Mouse (Mus musculus) midbrain, embryonic 10.5 days (tissue): ENCODE measurements around the gene Spint1. TPM values are rescaled to one million over a fixed set of nuclear protein-coding genes. Genes with fewer than 3 reads are reported as not detected.
A peak's percentile ranks its signal among the peaks of the same experiment; 100 is the strongest.

Experiments
- DNase-seq: peaks from one replicate; pipeline ENCODE4 v3.0.0-alpha.2; 2017; ENCODE audit warnings: low spot score
- H3K27ac ChIP-seq: fragments of 300-500 bp; sonication (generic); replicated peaks from 2 replicates; pipeline ENCODE4 v1.5.1; 2016; ENCODE audit warnings: mild to moderate bottlenecking
- H3K27me3 ChIP-seq: fragments of 300-500 bp; sonication (generic); 2 replicates; pipeline ENCODE4 v1.6.1; 2016; ENCODE audit warnings: low read depth, mild to moderate bottlenecking; ENCODE audit not compliant: poor library complexity, severe bottlenecking
- H3K36me3 ChIP-seq: fragments of 300-500 bp; sonication (generic); 2 replicates; pipeline ENCODE4 v1.6.1; 2016; ENCODE audit warnings: mild to moderate bottlenecking, moderate library complexity
- H3K4me1 ChIP-seq: fragments of 300-500 bp; sonication (generic); 2 replicates; pipeline ENCODE4 v1.6.1; 2016
- H3K4me3 ChIP-seq: fragments of 300-500 bp; sonication (generic); 2 replicates; pipeline ENCODE4 v1.5.1; 2016; ENCODE audit warnings: mild to moderate bottlenecking, moderate library complexity
- H3K9me3 ChIP-seq: fragments of 300-500 bp; sonication (generic); replicated peaks from 2 replicates; pipeline ENCODE4 v1.6.1; 2016; ENCODE audit warnings: mild to moderate bottlenecking
- WGBS: fragments of 180-500 bp; shearing (Covaris S2); methylation state at CpG from one replicate; pipeline ENCODE4 v1.1.7; 2016; 5-methylcytosine and 5-hydroxymethylcytosine counted together
- polyA plus RNA-seq: library from polyadenylated mRNA; unstranded; fragments of >200 nt; fragmentation: Nextera tagmentation; extraction: Ambion mirVana; gene quantifications from 2 replicates; pipeline ENCODE4 v1.2.1, GENCODE M21; 2016

Spint1 gene
- polyA plus RNA-seq, 1 experiment from 2014 or later = 2.4 TPM

- Histone ChIP-seq H3K4me1 (peaks cover 31% of the 10 kb centered on the region), H3K36me3 (peaks cover 33% of the 10 kb centered on the region), H3K4me3 (peak within 1 kb of the TSS; percentile 80), H3K27me3 (no peaks in the 10 kb centered on the region), H3K27ac (peak within 1 kb of the TSS; percentile 92), H3K9me3 (no peaks in the 10 kb centered on the region)
- peak; percentile 97 for DNase-seq
- WGBS = under 1% methylated on average over 51 of the region's 51 CpGs
Observed at GRCm38 (mm10) chr2:119208344-119209175, 28.6 kb upstream of the Spint1 start, which contains the start of the genes Zfyve19 and Dnajc17. Zfyve19 (plus strand) TSS chr2:119208617. Dnajc17 (minus strand) TSS chr2:119208795.

DNA sequence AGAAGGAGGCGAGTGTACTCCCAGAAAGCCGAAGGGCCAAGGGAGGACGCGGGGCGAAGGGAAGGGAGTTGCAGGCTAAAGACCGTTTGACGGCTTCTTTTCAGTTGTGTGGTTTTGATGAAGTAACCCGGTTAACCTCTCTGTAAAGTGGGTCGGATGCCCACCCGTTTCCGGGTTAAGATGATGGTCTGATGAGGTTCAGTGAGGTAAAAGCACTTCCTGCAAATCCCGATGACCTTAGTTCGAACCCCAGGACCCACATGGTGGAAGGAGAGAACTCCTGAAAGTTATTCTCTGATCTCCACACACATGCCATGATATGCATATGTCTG is 28.0 kb upstream of the Spint1 start:
- H3K4me3 ChIP-seq = peak overlapping the region; percentile 80
- no peak for DNase-seq
- peak overlapping the region; percentile 92 for H3K27ac ChIP-seq
- H3K36me3 ChIP-seq = peaks cover 38% of the 10 kb centered on the region
- no peaks in the 10 kb centered on the region for H3K9me3 ChIP-seq
- peaks cover 31% of the 10 kb centered on the region for H3K4me1 ChIP-seq
- no peaks in the 10 kb centered on the region for H3K27me3 ChIP-seq
- WGBS = 2% methylated on average over 13 of the region's 13 CpGs

GRCm38 (mm10) chr2:119229775-119230704 is 7.1 kb upstream of the Spint1 start, which contains the start of gene Ppp1r14d:
Ppp1r14d (minus strand) TSS chr2:119229906.
- Histone ChIP-seq H3K4me3 (no peak within 1 kb of the TSS), H3K27ac (no peak within 1 kb of the TSS), H3K4me1 (peaks cover 3% of the 10 kb centered on the region; the same call in 1 of the 2 replicates), H3K36me3 (no peaks in the 10 kb centered on the region), H3K27me3 (peaks cover 15% of the 10 kb centered on the region), H3K9me3 (no peaks in the 10 kb centered on the region)
- no peak for DNase-seq
- 83% methylated on average over 6 of the region's 6 CpGs for WGBS

GRCm38 (mm10) chr2:119236682-119237209 is 416 bp upstream of the Spint1 start:
- no peaks in the 10 kb centered on the region for H3K36me3 ChIP-seq
- no peaks in the 10 kb centered on the region for H3K9me3 ChIP-seq
- H3K27ac ChIP-seq = 0 out of 2 replicates have a peak overlapping the region, but pooled peaks have one; percentile 42
- 5% methylated on average over 25 of the region's 25 CpGs for WGBS
- peaks cover 15% of the 10 kb centered on the region for H3K4me1 ChIP-seq
- H3K27me3 ChIP-seq = peaks cover 77% of the 10 kb centered on the region
- H3K4me3 ChIP-seq = peak overlapping the region; percentile 57
- DNase-seq = no peak

- no peak overlapping the region; the same call in 1 of the 2 replicates for H3K27ac ChIP-seq
- peaks cover 77% of the 10 kb centered on the region for H3K27me3 ChIP-seq
- H3K4me1 ChIP-seq = peaks cover 15% of the 10 kb centered on the region
- DNase-seq = peak; percentile 41
- no peaks in the 10 kb centered on the region for H3K9me3 ChIP-seq
- WGBS = 1% methylated on average over 31 of the region's 31 CpGs
- H3K36me3 ChIP-seq = no peaks in the 10 kb centered on the region
- H3K4me3 ChIP-seq = peak overlapping the region; percentile 57
Observed at GRCm38 (mm10) chr2:119237871-119238220, 684 bp downstream of the Spint1 start.

GRCm38 (mm10) chr2:119238671-119239070 is 1.5 kb downstream of the Spint1 start:
- H3K27ac ChIP-seq = no peak overlapping the region
- no peaks in the 10 kb centered on the region for H3K36me3 ChIP-seq
- peaks cover 75% of the 10 kb centered on the region for H3K27me3 ChIP-seq
- WGBS = 72% methylated on average over 2 of the region's 2 CpGs
- H3K4me3 ChIP-seq = no peak overlapping the region
- H3K4me1 ChIP-seq = peaks cover 15% of the 10 kb centered on the region
- H3K9me3 ChIP-seq = no peaks in the 10 kb centered on the region
- no peak for DNase-seq

DNA sequence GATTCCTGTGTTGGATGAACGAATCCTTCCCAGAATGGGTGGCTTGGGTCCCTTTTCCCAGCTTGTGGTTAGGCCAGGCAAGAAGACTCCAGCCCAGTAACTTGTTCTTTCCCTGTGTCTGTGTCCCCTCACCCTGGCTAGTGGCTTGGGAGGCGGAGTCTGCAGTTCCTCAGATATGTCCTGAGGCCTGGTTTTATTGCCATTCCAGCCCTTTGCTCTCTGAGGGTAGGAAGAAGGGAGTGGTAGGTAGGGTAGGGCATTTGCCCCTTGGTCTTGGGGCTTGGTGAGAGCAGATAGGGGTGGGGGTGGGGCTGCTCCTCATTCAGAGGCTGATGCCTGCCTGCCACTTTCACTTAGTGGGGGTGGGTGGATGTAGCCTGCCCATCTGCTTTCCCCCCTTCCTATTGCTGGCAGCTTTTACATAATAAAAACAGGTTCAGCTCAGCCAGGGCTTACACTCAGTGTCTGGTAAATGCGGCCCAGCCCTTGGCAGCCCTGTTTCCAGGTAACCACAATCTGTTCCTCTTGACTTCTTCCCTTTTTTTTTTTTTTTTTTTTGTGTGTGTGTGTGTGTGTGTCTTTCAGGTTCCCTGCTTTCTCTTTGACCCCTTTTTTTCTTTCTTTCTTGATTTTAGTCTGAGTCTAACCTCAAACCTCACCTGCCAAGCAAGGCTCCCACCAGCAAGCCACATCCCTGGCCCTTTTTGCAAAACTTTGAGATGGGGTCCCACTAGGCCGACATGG is 3.1 kb downstream of the Spint1 start:
- H3K27me3 ChIP-seq = peaks cover 60% of the 10 kb centered on the region
- no peak overlapping the region for H3K4me3 ChIP-seq
- no peak overlapping the region for H3K27ac ChIP-seq
- 67% methylated on average over 4 of the region's 4 CpGs for WGBS
- DNase-seq = no peak
- no peaks in the 10 kb centered on the region for H3K9me3 ChIP-seq
- H3K36me3 ChIP-seq = no peaks in the 10 kb centered on the region
- peaks cover 15% of the 10 kb centered on the region for H3K4me1 ChIP-seq

GRCm38 (mm10) chr2:119240819-119241186 is 3.6 kb downstream of the Spint1 start:
- DNase-seq = no peak
- Histone ChIP-seq H3K9me3 (no peaks in the 10 kb centered on the region), H3K27ac (no peak overlapping the region), H3K27me3 (peaks cover 54% of the 10 kb centered on the region), H3K36me3 (no peaks in the 10 kb centered on the region), H3K4me3 (no peak overlapping the region), H3K4me1 (peaks cover 15% of the 10 kb centered on the region)
- 87% methylated on average over 4 of the region's 4 CpGs for WGBS

GRCm38 (mm10) chr2:119242548-119242947 is 5.4 kb downstream of the Spint1 start:
- H3K27ac ChIP-seq = no peak overlapping the region
- 86% methylated on average over 9 of the region's 9 CpGs for WGBS
- no peak for DNase-seq
- no peak overlapping the region for H3K4me3 ChIP-seq
- peaks cover 6% of the 10 kb centered on the region for H3K4me1 ChIP-seq
- no peaks in the 10 kb centered on the region for H3K9me3 ChIP-seq
- peaks cover 37% of the 10 kb centered on the region for H3K27me3 ChIP-seq
- H3K36me3 ChIP-seq = no peaks in the 10 kb centered on the region

GRCm38 (mm10) chr2:119245246-119245645 is 8.1 kb downstream of the Spint1 start:
- Histone ChIP-seq H3K36me3 (no peaks in the 10 kb centered on the region), H3K4me3 (no peak overlapping the region), H3K9me3 (no peaks in the 10 kb centered on the region), H3K4me1 (no peaks in the 10 kb centered on the region), H3K27me3 (peaks cover 12% of the 10 kb centered on the region), H3K27ac (no peak overlapping the region)
- 87% methylated on average over 7 of the region's 7 CpGs for WGBS
- no peak for DNase-seq

GRCm38 (mm10) chr2:119247904-119248303 is 10.7 kb downstream of the Spint1 start:
- peaks cover 4% of the 10 kb centered on the region; the same call in 1 of the 2 replicates for H3K27me3 ChIP-seq
- H3K9me3 ChIP-seq = no peaks in the 10 kb centered on the region
- no peak overlapping the region for H3K27ac ChIP-seq
- WGBS = 87% methylated on average over 9 of the region's 9 CpGs
- H3K4me1 ChIP-seq = peaks cover 7% of the 10 kb centered on the region
- no peaks in the 10 kb centered on the region for H3K36me3 ChIP-seq
- DNase-seq = no peak
- H3K4me3 ChIP-seq = no peak overlapping the region

DNA sequence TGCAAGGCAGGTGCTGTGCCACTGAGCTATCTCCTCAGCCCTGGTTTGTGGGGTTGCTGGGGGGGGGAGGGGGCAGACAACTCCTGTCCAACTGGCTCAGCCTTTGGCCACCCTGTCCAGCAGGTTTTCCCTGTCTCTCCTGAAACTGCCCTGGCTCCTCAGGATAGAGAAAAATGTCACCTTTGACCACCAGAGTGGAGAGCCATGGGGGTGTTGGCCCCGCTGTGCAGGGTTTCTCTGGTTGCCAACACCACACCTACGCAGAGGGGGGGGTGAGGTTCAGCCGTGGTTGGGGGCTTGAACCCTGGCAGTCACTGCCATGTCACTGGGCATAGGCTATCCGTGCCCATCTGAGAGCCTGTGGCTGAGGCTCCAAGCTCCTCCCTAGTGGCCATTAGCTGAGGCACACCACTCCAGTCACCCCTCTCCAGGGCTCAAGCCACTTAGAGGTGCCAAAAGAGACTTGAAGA is 12.5 kb downstream of the Spint1 start:
- Histone ChIP-seq H3K27me3 (peaks cover 18% of the 10 kb centered on the region), H3K4me1 (peaks cover 7% of the 10 kb centered on the region), H3K4me3 (no peak overlapping the region), H3K36me3 (no peaks in the 10 kb centered on the region), H3K9me3 (no peaks in the 10 kb centered on the region), H3K27ac (no peak overlapping the region)
- DNase-seq = no peak
- WGBS = 77% methylated on average over 4 of the region's 4 CpGs
